Mouse (Mus musculus) embryonic facial prominence, embryonic 15.5 days (tissue): Measurements from ENCODE around the gene Fgd6. TPM values are rescaled to one million over a fixed set of nuclear protein-coding genes. Genes with fewer than 3 reads are reported as not detected.

ENCODE experiments used
- ATAC-seq: fragments of 200-750 bp; cut with Nextera tagmentation; 2 replicates; pipeline ENCODE4 v1.8.0; 2017; ENCODE audit warnings: low read depth, moderate TSS enrichment; ENCODE audit not compliant: insufficient number of reproducible peaks, low FRiP score, low TSS enrichment
- H3K27ac ChIP-seq: fragments of 300-500 bp; sonication (generic); replicated peaks from 2 replicates; pipeline ENCODE4 v1.5.1; 2015; ENCODE audit warnings: mild to moderate bottlenecking, inconsistent platforms
- H3K27me3 ChIP-seq: fragments of 300-500 bp; sonication (generic); 2 replicates; pipeline ENCODE4 v1.6.1; 2015; ENCODE audit warnings: inconsistent platforms
- H3K36me3 ChIP-seq: fragments of 300-500 bp; sonication (generic); 2 replicates; pipeline ENCODE4 v1.6.1; 2015; ENCODE audit warnings: mild to moderate bottlenecking, inconsistent platforms
- H3K4me1 ChIP-seq: fragments of 300-500 bp; sonication (generic); 2 replicates; pipeline ENCODE4 v1.6.1; 2015; ENCODE audit warnings: inconsistent platforms
- H3K4me2 ChIP-seq: fragments of 300-500 bp; sonication (generic); replicated peaks from 2 replicates; pipeline ENCODE4 v1.6.1; 2015; ENCODE audit warnings: mild to moderate bottlenecking, inconsistent platforms
- H3K4me3 ChIP-seq: fragments of 300-500 bp; sonication (generic); replicated peaks from 2 replicates; pipeline ENCODE4 v1.5.1; 2015; ENCODE audit warnings: mild to moderate bottlenecking, inconsistent platforms
- H3K9ac ChIP-seq: fragments of 300-500 bp; sonication (generic); 2 replicates; pipeline ENCODE4 v1.6.1; 2015; ENCODE audit warnings: inconsistent platforms
- H3K9me3 ChIP-seq: fragments of 300-500 bp; sonication (generic); replicated peaks from 2 replicates; pipeline ENCODE4 v1.6.1; 2016; ENCODE audit warnings: inconsistent platforms
- WGBS: fragments of 180-500 bp; shearing (Covaris S2); methylation state at CpG from one replicate; pipeline ENCODE4 v1.1.7; 2015; 5-methylcytosine and 5-hydroxymethylcytosine counted together
- polyA plus RNA-seq: library from polyadenylated mRNA; unstranded; fragments of >200 nt; fragmentation: Nextera tagmentation; extraction: Ambion mirVana; gene quantifications from 2 replicates; pipeline ENCODE4 v1.2.1, GENCODE M21; 2015

Fgd6 gene
- polyA plus RNA-seq, 1 experiment from 2014 or later, result 2.4 TPM

GRCm38 (mm10) chr10:94117916-94118315 lies 82.1 kb downstream of the Fgd6 start:
- no peaks in the 10 kb centered on the region for H3K9me3 ChIP-seq
- H3K9ac ChIP-seq, result no peak overlapping the region
- ATAC-seq, result no peak
- no peaks in the 10 kb centered on the region for H3K27me3 ChIP-seq
- H3K4me3 ChIP-seq, result no peak overlapping the region
- H3K36me3 ChIP-seq, result no peaks in the 10 kb centered on the region
- H3K4me2 ChIP-seq, result no peak overlapping the region
- no peak overlapping the region for H3K27ac ChIP-seq
- peaks cover 4% of the 10 kb centered on the region for H3K4me1 ChIP-seq
- WGBS, result 89% methylated on average over 3 of the region's 3 CpGs

GRCm38 (mm10) chr10:94118993-94119392 lies 83.2 kb downstream of the Fgd6 start:
- 89% methylated on average over 7 of the region's 7 CpGs for WGBS
- peaks cover 4% of the 10 kb centered on the region for H3K4me1 ChIP-seq
- H3K27ac ChIP-seq, result no peak overlapping the region
- no peaks in the 10 kb centered on the region for H3K9me3 ChIP-seq
- no peaks in the 10 kb centered on the region for H3K36me3 ChIP-seq
- ATAC-seq, result no peak
- no peak overlapping the region for H3K4me3 ChIP-seq
- no peaks in the 10 kb centered on the region for H3K27me3 ChIP-seq
- no peak overlapping the region for H3K9ac ChIP-seq
- H3K4me2 ChIP-seq, result no peak overlapping the region

GRCm38 (mm10) chr10:94120676-94121075 lies 84.9 kb downstream of the Fgd6 start:
- Histone ChIP-seq H3K36me3 (no peaks in the 10 kb centered on the region), H3K4me2 (no peak overlapping the region), H3K9ac (no peak overlapping the region), H3K9me3 (no peaks in the 10 kb centered on the region), H3K27ac (no peak overlapping the region), H3K27me3 (no peaks in the 10 kb centered on the region), H3K4me3 (no peak overlapping the region), H3K4me1 (peaks cover 4% of the 10 kb centered on the region)
- 87% methylated on average over 9 of the region's 9 CpGs for WGBS
- ATAC-seq, result no peak

GRCm38 (mm10) chr10:94122595-94122994 lies 86.8 kb downstream of the Fgd6 start:
- Histone ChIP-seq H3K9me3 (no peaks in the 10 kb centered on the region), H3K4me2 (no peak overlapping the region), H3K4me1 (no peaks in the 10 kb centered on the region), H3K36me3 (no peaks in the 10 kb centered on the region), H3K27ac (no peak overlapping the region), H3K27me3 (no peaks in the 10 kb centered on the region), H3K9ac (no peak overlapping the region), H3K4me3 (no peak overlapping the region)
- 93% methylated on average over 7 of the region's 7 CpGs for WGBS
- ATAC-seq, result no peak

GRCm38 (mm10) chr10:94123581-94123980 lies 87.8 kb downstream of the Fgd6 start:
- Histone ChIP-seq H3K27ac (no peak overlapping the region), H3K27me3 (no peaks in the 10 kb centered on the region), H3K4me2 (no peak overlapping the region), H3K36me3 (no peaks in the 10 kb centered on the region), H3K9me3 (no peaks in the 10 kb centered on the region), H3K9ac (no peak overlapping the region), H3K4me3 (no peak overlapping the region), H3K4me1 (no peaks in the 10 kb centered on the region)
- ATAC-seq, result no peak
- WGBS, result 84% methylated on average over 5 of the region's 5 CpGs

- Histone ChIP-seq H3K4me2 (no peak overlapping the region), H3K4me3 (no peak overlapping the region), H3K9ac (no peak overlapping the region), H3K4me1 (0 out of 2 replicates have a peak, but pooled peaks cover 5% of the 10 kb centered on the region), H3K27me3 (no peaks in the 10 kb centered on the region), H3K36me3 (no peaks in the 10 kb centered on the region), H3K27ac (no peak overlapping the region), H3K9me3 (no peaks in the 10 kb centered on the region)
- 85% methylated on average over 5 of the region's 5 CpGs for WGBS
- no peak for ATAC-seq
These were observed 88.6 kb downstream of the Fgd6 start for GRCm38 (mm10) chr10:94124376-94124775.

- 0 out of 2 replicates have a peak overlapping the region, but pooled peaks have one; percentile 25 for H3K27ac ChIP-seq
These were observed 93.9 kb downstream of the Fgd6 start for GRCm38 (mm10) chr10:94129680-94130119.

GRCm38 (mm10) chr10:94133081-94133480 lies 97.3 kb downstream of the Fgd6 start:
- H3K27me3 ChIP-seq, result no peaks in the 10 kb centered on the region
- 74% methylated on average over 8 of the region's 8 CpGs for WGBS
- no peak overlapping the region for H3K4me3 ChIP-seq
- no peak overlapping the region for H3K9ac ChIP-seq
- no peaks in the 10 kb centered on the region for H3K9me3 ChIP-seq
- no peak overlapping the region for H3K4me2 ChIP-seq
- H3K36me3 ChIP-seq, result no peaks in the 10 kb centered on the region
- H3K27ac ChIP-seq, result no peak overlapping the region
- no peak for ATAC-seq
- peaks cover 12% of the 10 kb centered on the region; the same call in 1 of the 2 replicates for H3K4me1 ChIP-seq

More at GRCm38 (mm10) chr10:94129680-94130119, 93.9 kb downstream of the Fgd6 start:
- H3K9ac ChIP-seq, result no peak overlapping the region
- 44% methylated on average over 9 of the region's 9 CpGs for WGBS
- no peak overlapping the region for H3K4me3 ChIP-seq
- H3K27me3 ChIP-seq, result no peaks in the 10 kb centered on the region
- no peaks in the 10 kb centered on the region for H3K9me3 ChIP-seq
- H3K4me2 ChIP-seq, result no peak overlapping the region
- H3K36me3 ChIP-seq, result no peaks in the 10 kb centered on the region
- peaks cover 12% of the 10 kb centered on the region; the same call in 1 of the 2 replicates for H3K4me1 ChIP-seq
- ATAC-seq, result 0 out of 2 replicates have a peak, but pooled peaks have one; percentile 57

GRCm38 (mm10) chr10:94133674-94134073 lies 97.9 kb downstream of the Fgd6 start:
- Histone ChIP-seq H3K36me3 (no peaks in the 10 kb centered on the region), H3K9ac (no peak overlapping the region), H3K27ac (no peak overlapping the region), H3K4me2 (no peak overlapping the region), H3K4me1 (peaks cover 12% of the 10 kb centered on the region; the same call in 1 of the 2 replicates), H3K4me3 (no peak overlapping the region), H3K27me3 (no peaks in the 10 kb centered on the region), H3K9me3 (no peaks in the 10 kb centered on the region)
- WGBS, result 69% methylated on average over 7 of the region's 7 CpGs
- no peak for ATAC-seq

- no peak overlapping the region for H3K9ac ChIP-seq
- no peak for ATAC-seq
- H3K27me3 ChIP-seq, result no peaks in the 10 kb centered on the region
- H3K27ac ChIP-seq, result no peak overlapping the region
- H3K4me1 ChIP-seq, result peaks cover 12% of the 10 kb centered on the region; the same call in 1 of the 2 replicates
- no peak overlapping the region for H3K4me3 ChIP-seq
- H3K4me2 ChIP-seq, result no peak overlapping the region
- 80% methylated on average over 12 of the region's 12 CpGs for WGBS
- H3K9me3 ChIP-seq, result no peaks in the 10 kb centered on the region
- H3K36me3 ChIP-seq, result no peaks in the 10 kb centered on the region; the same call in 1 of the 2 replicates
These were observed 99.0 kb downstream of the Fgd6 start for GRCm38 (mm10) chr10:94134535-94135390.

- H3K27ac ChIP-seq, result no peak overlapping the region
- no peaks in the 10 kb centered on the region for H3K27me3 ChIP-seq
- H3K36me3 ChIP-seq, result no peaks in the 10 kb centered on the region; the same call in 1 of the 2 replicates
- H3K9ac ChIP-seq, result no peak overlapping the region
- peaks cover 28% of the 10 kb centered on the region for H3K4me1 ChIP-seq
- H3K9me3 ChIP-seq, result no peaks in the 10 kb centered on the region
- no peak for ATAC-seq
- 81% methylated on average over 10 of the region's 10 CpGs for WGBS
- no peak overlapping the region for H3K4me2 ChIP-seq
- no peak overlapping the region for H3K4me3 ChIP-seq
These were observed 103.2 kb downstream of the Fgd6 start for GRCm38 (mm10) chr10:94138890-94139482.
